Mouse (Mus musculus) stomach, postnatal 0 days (tissue): ENCODE data around the gene Gm11549. TPM values are rescaled to one million over a fixed set of nuclear protein-coding genes. Genes with fewer than 3 reads are reported as not detected.

Experiments used
- ATAC-seq: fragments of 200-750 bp; cut with Nextera tagmentation; 2 replicates; pipeline ENCODE4 v1.8.0; 2017; ENCODE audit not compliant: low FRiP score, low TSS enrichment
- DNase-seq: peaks from one replicate; pipeline ENCODE4 v3.0.0-alpha.2; 2016; ENCODE audit warnings: low spot score
- H3K27ac ChIP-seq: fragments of 300-500 bp; sonication (generic); replicated peaks from 2 replicates; pipeline ENCODE4 v1.5.1; 2014; ENCODE audit warnings: mild to moderate bottlenecking, control low read depth
- H3K27me3 ChIP-seq: fragments of 300-500 bp; sonication (generic); 2 replicates; pipeline ENCODE4 v1.6.1; 2014; ENCODE audit warnings: low read length; ENCODE audit not compliant: control insufficient read depth, insufficient read depth
- H3K36me3 ChIP-seq: fragments of 300-500 bp; sonication (generic); 2 replicates; pipeline ENCODE4 v1.6.1; 2014; ENCODE audit warnings: low read length, mixed read lengths; ENCODE audit not compliant: control insufficient read depth, insufficient read depth
- H3K4me1 ChIP-seq: fragments of 300-500 bp; sonication (generic); replicated peaks from 2 replicates; pipeline ENCODE4 v1.6.1; 2014; ENCODE audit warnings: antibody characterized with exemption; ENCODE audit not compliant: control insufficient read depth, insufficient read depth
- H3K4me2 ChIP-seq: fragments of 300-500 bp; sonication (generic); replicated peaks from 2 replicates; pipeline ENCODE4 v1.6.1; 2014; ENCODE audit warnings: low read depth, mild to moderate bottlenecking, control low read depth, moderate library complexity
- H3K4me3 ChIP-seq: fragments of 300-500 bp; sonication (generic); 2 replicates; pipeline ENCODE4 v1.5.1; 2014; ENCODE audit warnings: low read depth, low read length, control low read depth
- H3K9ac ChIP-seq: fragments of 300-500 bp; sonication (generic); 2 replicates; pipeline ENCODE4 v1.6.1; 2014; ENCODE audit warnings: mild to moderate bottlenecking, low read length, control low read depth, mixed read lengths
- H3K9me3 ChIP-seq: fragments of 300-500 bp; sonication (generic); 2 replicates; pipeline ENCODE4 v1.6.1; 2016; ENCODE audit warnings: low read length; ENCODE audit not compliant: control insufficient read depth
- CTCF ChIP-seq: IDR thresholded peaks from 2 replicates; pipeline ENCODE4 v1.5.1; 2016; ENCODE audit warnings: antibody characterized with exemption, low read depth, mild to moderate bottlenecking, moderate library complexity
- EP300 ChIP-seq: optimal IDR thresholded peaks from 2 replicates; pipeline ENCODE3; 2016; ENCODE audit warnings: antibody characterized with exemption
- WGBS: fragments of 180-500 bp; shearing (Covaris S2); extraction: QIAGEN DNeasy Blood & Tissue Kit; methylation state at CpG from one replicate; pipeline ENCODE4 v1.1.7; 2014; 5-methylcytosine and 5-hydroxymethylcytosine counted together
- polyA plus RNA-seq: library from polyadenylated mRNA; unstranded; fragments of >200 nt; fragmentation: Nextera tagmentation; extraction: Ambion mirVana; gene quantifications from 2 replicates; pipeline ENCODE4 v1.2.1, GENCODE M21; 2015

Gm11549 gene
- polyA plus RNA-seq = 0.33 and 0.34 TPM in 2 replicates

DNA sequence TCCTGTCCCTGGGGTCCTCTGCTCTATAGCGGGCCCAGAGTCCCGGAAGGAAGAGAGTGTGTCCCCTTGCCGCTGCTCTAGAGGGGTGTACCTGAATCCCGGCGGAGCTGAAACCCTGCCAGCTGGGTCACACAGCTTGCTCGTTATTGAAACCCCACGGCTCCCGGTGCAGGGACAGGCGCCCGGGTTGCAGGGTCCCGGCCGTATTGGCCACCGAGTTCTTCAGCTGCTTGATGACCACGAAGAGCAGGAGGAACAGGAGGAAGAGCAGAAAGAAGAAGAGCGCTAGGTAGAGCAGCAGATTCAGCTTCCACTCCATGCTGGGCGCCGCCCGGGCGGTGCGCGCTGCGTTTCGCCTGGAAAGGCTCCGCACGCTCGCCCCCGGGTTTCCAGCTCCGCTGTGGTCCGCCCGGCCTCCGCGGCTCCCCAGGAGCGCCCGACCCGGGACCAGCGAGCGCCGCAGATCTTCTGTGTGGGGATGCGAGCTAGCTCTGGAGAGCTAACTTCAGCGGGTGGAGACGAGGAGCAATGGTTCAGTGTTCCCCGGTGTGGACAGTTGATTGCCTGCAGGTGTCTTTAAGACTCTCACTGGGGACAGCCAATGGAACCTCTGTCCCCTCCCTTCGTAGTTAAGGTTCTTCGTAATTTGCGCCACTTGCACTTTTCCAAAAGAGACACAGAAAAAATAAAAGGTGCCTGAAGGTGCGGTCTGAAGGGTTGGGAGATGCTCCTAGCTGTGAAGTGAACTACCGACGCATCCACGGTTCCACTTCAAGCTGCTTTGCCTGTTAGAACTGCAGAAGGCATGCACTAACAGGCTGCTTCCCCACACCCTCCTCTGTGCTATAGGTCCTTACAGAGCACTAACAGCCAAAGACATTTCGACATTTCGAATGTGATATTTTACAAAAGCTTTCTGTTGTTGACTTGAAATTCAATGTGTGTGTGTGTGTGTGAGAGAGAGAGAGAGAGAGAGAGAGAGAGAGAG, at the start of gene Gm11549:
Gm11549 (minus strand) TSS at position 741 of the 988 bp plus-strand sequence.
- Histone ChIP-seq H3K4me2 (peak within 1 kb of the TSS; percentile 81), H3K36me3 (no peaks in the 10 kb centered on the region), H3K9me3 (no peaks in the 10 kb centered on the region), H3K9ac (peak within 1 kb of the TSS; percentile 35), H3K4me1 (no peaks in the 10 kb centered on the region; the same call in 1 of the 2 replicates), H3K27me3 (peaks cover 2% of the 10 kb centered on the region; the same call in 1 of the 2 replicates), H3K27ac (no peak within 1 kb of the TSS), H3K4me3 (peak within 1 kb of the TSS; percentile 48)
- ATAC-seq (0 out of 2 replicates have a peak, but pooled peaks have one; percentile 35), DNase-seq (peak; percentile 28)
- TF ChIP-seq EP300 (no peak), CTCF (no peak)
- WGBS = 1% methylated on average over 51 of the region's 51 CpGs

DNA sequence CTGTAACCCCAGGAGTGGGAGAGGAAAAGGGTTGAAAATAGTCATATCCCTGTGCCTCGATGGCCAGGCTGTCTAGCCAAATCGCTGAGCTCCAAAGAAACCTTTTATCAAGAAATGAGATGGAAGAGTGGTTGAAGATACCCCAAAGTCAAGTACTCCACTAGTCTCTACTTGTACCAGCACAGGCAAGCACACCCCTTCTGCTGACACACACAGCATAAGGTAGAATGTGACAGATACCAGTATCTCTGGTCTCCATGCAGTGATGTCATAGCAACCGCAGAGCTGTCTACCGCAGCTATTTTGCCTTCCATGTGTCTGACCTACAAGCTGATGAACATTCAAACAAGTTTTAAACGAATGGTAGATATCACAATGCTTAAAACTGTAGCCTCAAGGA, 48.2 kb upstream of the Gm11549 start:
- H3K36me3 ChIP-seq = peaks cover 8% of the 10 kb centered on the region
- 0 out of 2 replicates have a peak overlapping the region, but pooled peaks have one; percentile 8 for H3K9ac ChIP-seq
- 75% methylated on average over 5 of the region's 5 CpGs for WGBS
- no peaks in the 10 kb centered on the region for H3K9me3 ChIP-seq
- H3K4me2 ChIP-seq = 0 out of 2 replicates have a peak overlapping the region, but pooled peaks have one; percentile 29
- H3K4me1 ChIP-seq = 0 out of 2 replicates have a peak, but pooled peaks cover 2% of the 10 kb centered on the region
- H3K27me3 ChIP-seq = no peaks in the 10 kb centered on the region
- 0 out of 2 replicates have a peak overlapping the region, but pooled peaks have one; percentile 3 for H3K4me3 ChIP-seq
- no peak for DNase-seq
- no peak for ATAC-seq
- TF ChIP-seq EP300 (no peak), CTCF (no peak)
- H3K27ac ChIP-seq = no peak overlapping the region

- no peak for DNase-seq
- no peak overlapping the region for H3K27ac ChIP-seq
- H3K4me1 ChIP-seq = no peaks in the 10 kb centered on the region
- no peaks in the 10 kb centered on the region for H3K27me3 ChIP-seq
- peaks cover 12% of the 10 kb centered on the region for H3K36me3 ChIP-seq
- 86% methylated on average over 3 of the region's 3 CpGs for WGBS
- ATAC-seq = no peak
- TF ChIP-seq EP300 (no peak), CTCF (no peak)
- no peaks in the 10 kb centered on the region for H3K9me3 ChIP-seq
- no peak overlapping the region for H3K4me3 ChIP-seq
- no peak overlapping the region for H3K4me2 ChIP-seq
- H3K9ac ChIP-seq = no peak overlapping the region
Observed at GRCm38 (mm10) chr3:36563666-36564065, 42.1 kb upstream of the Gm11549 start.

GRCm38 (mm10) chr3:36559606-36560005, 38.0 kb upstream of the Gm11549 start:
- no peak overlapping the region for H3K9ac ChIP-seq
- no peak for ATAC-seq
- TF ChIP-seq CTCF (no peak), EP300 (no peak)
- H3K9me3 ChIP-seq = no peaks in the 10 kb centered on the region
- no peak overlapping the region for H3K4me3 ChIP-seq
- no peaks in the 10 kb centered on the region for H3K27me3 ChIP-seq
- DNase-seq = no peak
- no peak overlapping the region for H3K4me2 ChIP-seq
- no peak overlapping the region for H3K27ac ChIP-seq
- H3K4me1 ChIP-seq = no peaks in the 10 kb centered on the region
- H3K36me3 ChIP-seq = peaks cover 25% of the 10 kb centered on the region; the same call in 1 of the 2 replicates
- 68% methylated on average over 4 of the region's 4 CpGs for WGBS

DNA sequence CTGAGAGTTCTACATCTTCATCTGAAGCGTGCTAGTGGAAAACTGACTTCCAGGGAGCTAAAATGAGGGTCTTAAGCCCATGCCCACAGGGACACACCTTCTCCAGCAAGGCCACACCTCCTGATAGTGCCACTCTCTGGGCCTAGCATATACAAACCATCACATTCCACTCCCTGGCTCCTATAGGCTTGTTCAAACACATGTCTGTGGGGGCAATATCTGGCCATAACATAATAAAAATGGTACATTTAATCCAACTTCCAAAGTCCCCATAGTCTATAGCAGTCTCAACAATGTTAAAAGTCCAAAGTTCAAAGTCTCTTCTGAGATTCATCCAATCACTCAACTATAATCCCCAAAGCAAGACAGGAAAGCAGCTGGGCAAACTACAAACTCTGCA, 36.0 kb upstream of the Gm11549 start:
- H3K36me3 ChIP-seq = peaks cover 21% of the 10 kb centered on the region; the same call in 1 of the 2 replicates
- ATAC-seq = no peak

More for the DNA sequence above, 36.0 kb upstream of the Gm11549 start:
- Histone ChIP-seq H3K9ac (no peak overlapping the region), H3K9me3 (no peaks in the 10 kb centered on the region), H3K27ac (no peak overlapping the region), H3K4me1 (no peaks in the 10 kb centered on the region), H3K4me3 (no peak overlapping the region), H3K4me2 (no peak overlapping the region), H3K27me3 (no peaks in the 10 kb centered on the region)
- DNase-seq = no peak
- no peak for TF ChIP-seq CTCF
- no peak for TF ChIP-seq EP300
- WGBS = 91% methylated on average over 1 of the region's 1 CpGs
